Mouse (Mus musculus): ENCODE results near the gene Tubg2.
A peak's percentile ranks its signal among the peaks of the same experiment; 100 is the strongest.

The Tubg2 gene

GRCm38 (mm10) chr11:101155728-101156371 is at the start of gene Tubg2:
Gene Tubg2 (plus strand): TSS chr11:101155907.
- no peak for TF ChIP-seq GATA4 (IDR thresholded peaks at IDR 0.05; ENCODE audit: insufficient replicate concordance, low read length)

- TF ChIP-seq GATA4 (IDR thresholded peaks at IDR 0.05; ENCODE audit: insufficient replicate concordance, low read length), result no peak
Measured at GRCm38 (mm10) chr11:101109351-101109750, 46.4 kb upstream of the Tubg2 start.

DNA sequence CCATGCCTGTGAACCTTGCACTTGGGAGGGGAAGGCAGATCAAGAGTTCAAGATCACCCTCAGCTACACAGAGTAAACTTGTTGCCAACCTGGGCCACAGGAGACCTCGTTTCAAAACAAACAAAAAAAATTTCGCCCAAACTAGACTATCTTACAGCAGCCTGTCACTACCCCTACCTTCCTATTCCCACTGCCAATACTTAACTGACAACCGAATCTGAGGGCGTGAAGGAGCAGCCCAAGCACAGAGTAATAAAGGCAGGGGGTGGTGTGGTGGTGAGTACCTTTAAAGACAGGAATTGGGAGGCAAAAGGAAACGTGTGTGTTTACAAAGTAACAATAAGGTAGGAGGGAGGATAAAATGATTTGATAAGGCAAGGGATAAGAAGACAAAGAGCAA is 45.0 kb upstream of the Tubg2 start:
- no peak for TF ChIP-seq GATA4 (IDR thresholded peaks at IDR 0.05; ENCODE audit: insufficient replicate concordance, low read length)

GRCm38 (mm10) chr11:101111178-101111577 is 44.5 kb upstream of the Tubg2 start:
- TF ChIP-seq GATA4 (IDR thresholded peaks at IDR 0.05; ENCODE audit: insufficient replicate concordance, low read length), result no peak

GRCm38 (mm10) chr11:101112186-101112585 is 43.5 kb upstream of the Tubg2 start:
- TF ChIP-seq GATA4 (IDR thresholded peaks at IDR 0.05; ENCODE audit: insufficient replicate concordance, low read length), result no peak

- no peak for TF ChIP-seq GATA4 (IDR thresholded peaks at IDR 0.05; ENCODE audit: insufficient replicate concordance, low read length)
Measured at GRCm38 (mm10) chr11:101115564-101115963, 40.1 kb upstream of the Tubg2 start.

DNA sequence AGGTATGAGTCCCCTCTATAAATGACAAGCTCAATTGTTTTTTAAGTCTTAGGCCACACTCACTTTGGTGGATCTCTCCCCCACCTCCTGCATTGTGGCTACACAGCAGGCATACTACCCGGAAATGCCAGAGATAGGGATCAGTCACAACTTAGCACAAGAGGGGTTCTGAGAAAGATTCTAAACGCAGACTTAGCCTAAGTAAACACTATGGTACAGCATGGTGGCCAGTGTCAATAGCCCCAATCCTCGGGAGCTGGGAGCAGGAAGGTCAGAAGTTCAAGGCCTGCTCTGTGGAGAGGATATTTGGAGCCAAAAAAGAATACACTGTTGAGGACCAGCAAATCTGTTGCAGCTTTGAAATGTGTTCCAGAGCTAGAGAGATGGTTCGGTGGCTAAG is 37.6 kb upstream of the Tubg2 start:
- no peak; the same call in 1 of the 2 replicates for TF ChIP-seq GATA4 (IDR thresholded peaks at IDR 0.05; ENCODE audit: insufficient replicate concordance, low read length)

GRCm38 (mm10) chr11:101119131-101119760 is 36.5 kb upstream of the Tubg2 start:
- no peak for TF ChIP-seq GATA4 (IDR thresholded peaks at IDR 0.05; ENCODE audit: insufficient replicate concordance, low read length)

DNA sequence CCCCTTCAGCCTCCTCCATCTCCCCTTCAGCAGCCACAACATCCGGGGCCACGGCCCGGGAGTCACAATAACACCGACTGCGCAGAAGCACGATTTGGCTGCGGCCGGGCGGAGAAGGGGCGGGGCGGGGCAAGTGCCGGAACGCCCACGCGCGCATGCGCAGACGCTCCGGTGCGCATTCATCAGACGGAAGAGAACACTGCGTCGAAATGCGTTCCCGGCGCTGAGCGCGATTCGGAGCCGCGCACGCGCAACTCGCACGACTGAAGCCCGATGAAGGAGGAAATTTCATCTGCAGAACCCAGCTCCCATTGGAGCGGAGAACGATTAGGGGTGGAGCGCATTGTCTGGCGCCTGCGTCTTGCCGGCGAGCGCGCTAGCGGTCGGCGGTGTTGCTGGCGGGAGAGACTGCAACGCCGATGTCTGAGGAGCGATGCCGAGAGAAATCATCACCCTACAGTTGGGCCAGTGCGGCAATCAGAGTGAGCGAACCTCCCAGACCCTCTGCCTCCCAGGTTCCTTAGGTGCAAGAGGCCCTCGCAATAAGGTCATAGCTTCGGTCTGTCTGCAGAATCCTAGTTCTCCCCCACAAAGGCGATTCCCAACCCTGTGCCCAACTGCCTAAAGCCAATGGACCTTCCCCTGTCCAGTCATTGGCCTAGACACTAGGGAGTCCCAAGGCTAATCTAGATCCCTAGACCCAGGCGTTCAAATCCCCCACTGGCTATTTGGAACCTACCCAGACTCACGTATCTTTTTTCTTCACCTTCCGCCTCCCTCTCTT is 35.8 kb upstream of the Tubg2 start, which contains the start of the genes Retreg3 and Tubg1:
Retreg3 (minus strand) TSS at position 133 of the 784 bp plus-strand sequence.
Tubg1 (plus strand) TSS at position 178 of the 784 bp plus-strand sequence.
- TF ChIP-seq GATA4 (IDR thresholded peaks at IDR 0.05; ENCODE audit: insufficient replicate concordance, low read length), result peak; percentile 75; the same call in 1 of the 2 replicates

GRCm38 (mm10) chr11:101120545-101121188 is 35.0 kb upstream of the Tubg2 start:
- no peak for TF ChIP-seq GATA4 (IDR thresholded peaks at IDR 0.05; ENCODE audit: insufficient replicate concordance, low read length)

GRCm38 (mm10) chr11:101127075-101127474 is 28.6 kb upstream of the Tubg2 start:
- TF ChIP-seq GATA4 (IDR thresholded peaks at IDR 0.05; ENCODE audit: insufficient replicate concordance, low read length), result no peak

DNA sequence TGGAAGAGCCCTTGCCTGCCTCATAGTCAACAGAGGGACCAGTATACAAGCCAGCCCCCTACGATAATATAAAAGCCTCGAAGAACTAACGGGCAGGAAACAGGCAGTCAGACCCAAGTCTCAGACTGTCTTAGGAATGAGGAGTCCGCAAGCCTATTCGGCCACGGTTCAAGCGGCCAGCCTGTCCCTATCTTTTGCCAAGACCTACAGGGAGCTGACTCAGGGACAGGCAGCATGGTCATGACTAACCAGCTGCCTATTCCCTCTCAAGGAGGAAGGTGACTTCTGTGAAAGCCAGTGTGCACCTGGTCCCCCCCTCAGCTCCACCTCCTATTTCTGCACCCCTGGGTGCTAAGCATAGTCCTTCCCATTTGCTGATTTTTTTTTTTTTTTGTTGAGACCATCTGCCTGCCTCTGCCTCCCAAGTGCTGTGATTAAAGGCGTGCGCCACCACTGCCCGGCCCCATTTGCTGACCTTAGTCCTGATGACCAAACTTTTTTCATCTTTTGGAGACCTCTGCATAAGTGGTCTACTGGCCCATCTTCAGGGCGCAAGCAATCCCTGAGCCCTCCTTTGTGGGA is 26.6 kb upstream of the Tubg2 start:
- no peak for TF ChIP-seq GATA4 (IDR thresholded peaks at IDR 0.05; ENCODE audit: insufficient replicate concordance, low read length)

DNA sequence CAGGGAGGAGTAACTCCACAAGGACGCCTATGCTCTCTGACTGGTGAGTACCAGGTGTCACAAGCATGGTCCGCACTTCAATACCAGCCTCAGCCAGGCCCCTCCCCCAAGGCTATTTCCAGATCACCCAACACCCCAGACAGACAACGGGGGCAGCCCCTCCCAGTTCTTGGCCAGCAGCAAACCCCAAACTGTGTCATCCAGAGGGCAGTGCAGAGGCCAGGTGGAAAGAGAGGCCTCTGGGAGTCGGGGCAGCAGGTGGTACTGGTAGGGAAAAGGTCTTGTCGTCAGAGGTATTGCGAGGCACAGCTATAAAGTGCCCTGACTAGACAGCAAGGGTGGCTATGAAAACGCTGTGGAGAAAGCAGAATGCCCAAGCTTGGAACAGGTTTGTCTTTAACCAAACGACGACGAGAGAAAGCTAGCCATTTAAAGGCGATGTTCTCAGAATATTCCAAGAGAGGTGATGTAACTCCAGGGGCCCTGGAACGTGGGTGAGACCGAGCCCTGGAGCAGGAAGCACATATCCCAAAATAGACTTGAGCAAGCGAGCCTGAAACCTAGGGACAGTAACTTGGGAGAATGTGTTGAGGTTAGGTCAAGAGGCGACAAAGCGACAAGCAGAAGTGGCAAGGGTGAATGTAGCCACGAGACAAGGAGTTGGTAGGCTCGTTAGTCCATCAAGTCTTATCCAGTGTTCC is 25.5 kb upstream of the Tubg2 start:
- TF ChIP-seq GATA4 (IDR thresholded peaks at IDR 0.05; ENCODE audit: insufficient replicate concordance, low read length), result no peak

DNA sequence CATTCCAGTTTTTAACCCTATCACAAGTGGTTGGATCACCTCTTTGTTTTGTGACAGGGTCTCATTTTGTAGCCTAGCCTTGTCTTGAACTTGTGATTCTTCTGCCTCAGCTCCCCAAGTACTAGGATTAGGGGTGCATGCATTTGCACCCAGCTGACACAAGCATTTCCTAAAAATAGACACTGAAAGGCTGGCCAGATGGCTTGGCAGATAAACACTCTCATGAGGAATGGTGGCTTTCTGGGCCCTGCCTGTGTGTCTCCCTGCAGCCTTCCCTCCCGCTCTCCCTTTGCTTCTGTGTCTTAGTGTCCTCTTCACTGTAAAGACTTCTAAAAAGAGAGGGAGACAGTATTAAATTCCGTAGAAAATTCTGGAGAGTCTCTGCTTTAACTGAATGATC is 24.5 kb upstream of the Tubg2 start:
- no peak for TF ChIP-seq GATA4 (IDR thresholded peaks at IDR 0.05; ENCODE audit: insufficient replicate concordance, low read length)
